Mouse (Mus musculus) ES-Bruce4 (cell line): ENCODE results near the gene Gm20683.

Experiments used
- CTCF ChIP-seq: IDR thresholded peaks from one replicate; pipeline ENCODE4 v1.8.1; 2011; ENCODE audit warnings: low read depth, low read length
- EP300 ChIP-seq: IDR thresholded peaks from 2 replicates; pipeline ENCODE4 v1.6.1; 2011; ENCODE audit warnings: low read depth, low read length; ENCODE audit not compliant: insufficient read depth
- POLR2A ChIP-seq: IDR thresholded peaks from one replicate; pipeline ENCODE4 v1.8.1; 2011; ENCODE audit warnings: low read length; ENCODE audit not compliant: insufficient read depth

GRCm38 (mm10) chr17:25874148-25874720 lies 32.7 kb upstream of the Gm20683 start:
- TF ChIP-seq CTCF (no peak), EP300 (no peak), POLR2A (no peak)
